Mouse (Mus musculus): ENCODE data around the gene 2310061N02Rik. TPM values are rescaled to one million over a fixed set of nuclear protein-coding genes. Genes with fewer than 3 reads are reported as not detected.
A peak's percentile ranks its signal among the peaks of the same experiment; 100 is the strongest.

Gene 2310061N02Rik
- total and polyA plus RNA-seq, 2 experiments, result not detected

GRCm38 (mm10) chr16:88720031-88720430, 12.3 kb upstream of the 2310061N02Rik start:
- Histone ChIP-seq H3K79me2 (ENCODE audit: control insufficient read depth, insufficient read depth, low read length) (no peaks in the 10 kb centered on the region), H3K27ac (replicated peaks; ENCODE audit: insufficient read depth, low read depth, low read length) (no peak overlapping the region), H3K4me1 (ENCODE audit: control insufficient read depth, insufficient read depth, low read length) (no peaks in the 10 kb centered on the region), H3K9ac (ENCODE audit: low read depth, low read length) (no peak overlapping the region), H3K27me3 (ENCODE audit: control insufficient read depth, insufficient read depth, low read length) (no peaks in the 10 kb centered on the region), H3K4me3 (ENCODE audit: insufficient read depth, low read depth, low read length) (no peak overlapping the region), H3K36me3 (ENCODE audit: control insufficient read depth, insufficient read depth, low read length) (no peaks in the 10 kb centered on the region)
- DNase-seq (ENCODE audit: extremely low read depth, low read depth, low spot score), result no peak
- WGBS, result 38% methylated on average over 1 of the region's 1 CpGs
- TF ChIP-seq POLR2A (IDR thresholded peaks at IDR 0.05; ENCODE audit: extremely low read depth, insufficient read depth, low read length), result no peak
- no peak for TF ChIP-seq CTCF (IDR thresholded peaks at IDR 0.05; ENCODE audit: low read depth, low read length)

GRCm38 (mm10) chr16:88716549-88716948, 8.8 kb upstream of the 2310061N02Rik start:
- Histone ChIP-seq H3K27me3 (ENCODE audit: control insufficient read depth, insufficient read depth, low read length) (no peaks in the 10 kb centered on the region), H3K79me2 (ENCODE audit: control insufficient read depth, insufficient read depth, low read length) (no peaks in the 10 kb centered on the region), H3K4me1 (ENCODE audit: control insufficient read depth, insufficient read depth, low read length) (no peaks in the 10 kb centered on the region), H3K4me3 (ENCODE audit: insufficient read depth, low read depth, low read length) (no peak overlapping the region), H3K9ac (ENCODE audit: low read depth, low read length) (no peak overlapping the region), H3K27ac (replicated peaks; ENCODE audit: insufficient read depth, low read depth, low read length) (no peak overlapping the region), H3K36me3 (ENCODE audit: control insufficient read depth, insufficient read depth, low read length) (no peaks in the 10 kb centered on the region)
- DNase-seq (ENCODE audit: extremely low read depth, low read depth, low spot score), result no peak
- TF ChIP-seq POLR2A (IDR thresholded peaks at IDR 0.05; ENCODE audit: extremely low read depth, insufficient read depth, low read length) (no peak), CTCF (IDR thresholded peaks at IDR 0.05; ENCODE audit: low read depth, low read length) (no peak)

- H3K27me3 ChIP-seq (ENCODE audit: control insufficient read depth, insufficient read depth, low read length), result no peaks in the 10 kb centered on the region
- no peak overlapping the region for H3K27ac ChIP-seq (replicated peaks; ENCODE audit: insufficient read depth, low read depth, low read length)
- H3K36me3 ChIP-seq (ENCODE audit: control insufficient read depth, insufficient read depth, low read length), result no peaks in the 10 kb centered on the region
- H3K9ac ChIP-seq (ENCODE audit: low read depth, low read length), result peak overlapping the region; percentile 19; the same call in 1 of the 2 replicates
- WGBS, result 36% methylated on average over 6 of the region's 6 CpGs
- no peak overlapping the region for H3K4me3 ChIP-seq (ENCODE audit: insufficient read depth, low read depth, low read length)
- TF ChIP-seq CTCF (IDR thresholded peaks at IDR 0.05; ENCODE audit: low read depth, low read length) (peak; percentile 57; the same call in 1 of the 2 replicates), POLR2A (IDR thresholded peaks at IDR 0.05; ENCODE audit: extremely low read depth, insufficient read depth, low read length) (no peak)
- peak; percentile 53 for DNase-seq (ENCODE audit: extremely low read depth, low read depth, low spot score)
- peaks cover 7% of the 10 kb centered on the region; the same call in 1 of the 2 replicates for H3K4me1 ChIP-seq (ENCODE audit: control insufficient read depth, insufficient read depth, low read length)
- H3K79me2 ChIP-seq (ENCODE audit: control insufficient read depth, insufficient read depth, low read length), result no peaks in the 10 kb centered on the region
Measured at GRCm38 (mm10) chr16:88711245-88711644, 3.5 kb upstream of the 2310061N02Rik start.

- H3K36me3 ChIP-seq (ENCODE audit: control insufficient read depth, insufficient read depth, low read length), result no peaks in the 10 kb centered on the region
- TF ChIP-seq CTCF (IDR thresholded peaks at IDR 0.05; ENCODE audit: low read depth, low read length), result no peak
- TF ChIP-seq POLR2A (IDR thresholded peaks at IDR 0.05; ENCODE audit: extremely low read depth, insufficient read depth, low read length), result no peak
- DNase-seq (ENCODE audit: extremely low read depth, low read depth, low spot score), result peak; percentile 86
- no peaks in the 10 kb centered on the region for H3K27me3 ChIP-seq (ENCODE audit: control insufficient read depth, insufficient read depth, low read length)
- peak overlapping the region; percentile 19; the same call in 1 of the 2 replicates for H3K9ac ChIP-seq (ENCODE audit: low read depth, low read length)
- no peak overlapping the region for H3K27ac ChIP-seq (replicated peaks; ENCODE audit: insufficient read depth, low read depth, low read length)
- H3K4me1 ChIP-seq (ENCODE audit: control insufficient read depth, insufficient read depth, low read length), result peaks cover 7% of the 10 kb centered on the region; the same call in 1 of the 2 replicates
- H3K79me2 ChIP-seq (ENCODE audit: control insufficient read depth, insufficient read depth, low read length), result no peaks in the 10 kb centered on the region
- H3K4me3 ChIP-seq (ENCODE audit: insufficient read depth, low read depth, low read length), result no peak overlapping the region
- 12% methylated on average over 4 of the region's 4 CpGs for WGBS
Measured at GRCm38 (mm10) chr16:88710757-88711156, 3.0 kb upstream of the 2310061N02Rik start.

GRCm38 (mm10) chr16:88701072-88701864, 6.5 kb downstream of the 2310061N02Rik start:
- WGBS, result 45% methylated on average over 4 of the region's 4 CpGs
- no peaks in the 10 kb centered on the region for H3K79me2 ChIP-seq (ENCODE audit: control insufficient read depth, insufficient read depth, low read length)
- H3K27ac ChIP-seq (replicated peaks; ENCODE audit: insufficient read depth, low read depth, low read length), result no peak overlapping the region
- H3K4me1 ChIP-seq (ENCODE audit: control insufficient read depth, insufficient read depth, low read length), result no peaks in the 10 kb centered on the region; the same call in 1 of the 2 replicates
- no peak for TF ChIP-seq CTCF (IDR thresholded peaks at IDR 0.05; ENCODE audit: low read depth, low read length)
- TF ChIP-seq POLR2A (IDR thresholded peaks at IDR 0.05; ENCODE audit: extremely low read depth, insufficient read depth, low read length), result no peak
- H3K9ac ChIP-seq (ENCODE audit: low read depth, low read length), result no peak overlapping the region
- no peak overlapping the region for H3K4me3 ChIP-seq (ENCODE audit: insufficient read depth, low read depth, low read length)
- H3K36me3 ChIP-seq (ENCODE audit: control insufficient read depth, insufficient read depth, low read length), result no peaks in the 10 kb centered on the region
- H3K27me3 ChIP-seq (ENCODE audit: control insufficient read depth, insufficient read depth, low read length), result no peaks in the 10 kb centered on the region
- DNase-seq (ENCODE audit: extremely low read depth, low read depth, low spot score), result peak; percentile 83

GRCm38 (mm10) chr16:88696256-88696655, 11.5 kb downstream of the 2310061N02Rik start:
- Histone ChIP-seq H3K4me3 (ENCODE audit: insufficient read depth, low read depth, low read length) (no peak overlapping the region), H3K4me1 (ENCODE audit: control insufficient read depth, insufficient read depth, low read length) (no peaks in the 10 kb centered on the region; the same call in 1 of the 2 replicates), H3K27me3 (ENCODE audit: control insufficient read depth, insufficient read depth, low read length) (no peaks in the 10 kb centered on the region), H3K36me3 (ENCODE audit: control insufficient read depth, insufficient read depth, low read length) (no peaks in the 10 kb centered on the region), H3K27ac (replicated peaks; ENCODE audit: insufficient read depth, low read depth, low read length) (no peak overlapping the region), H3K9ac (ENCODE audit: low read depth, low read length) (no peak overlapping the region), H3K79me2 (ENCODE audit: control insufficient read depth, insufficient read depth, low read length) (no peaks in the 10 kb centered on the region)
- no peak for DNase-seq (ENCODE audit: extremely low read depth, low read depth, low spot score)
- TF ChIP-seq CTCF (IDR thresholded peaks at IDR 0.05; ENCODE audit: low read depth, low read length), result no peak
- WGBS, result 80% methylated on average over 4 of the region's 4 CpGs

Data from liver, adult 2 months (tissue).